ENCODE assay signal across 18 mouse cellular contexts in genomic region chr1:152831003-152831402, GRCm38 (mm10). TPM values are rescaled to one million over a fixed set of nuclear protein-coding genes. Genes with fewer than 3 reads are reported as not detected.
DNase-seq lines count a peak whose midpoint lies in the region; ATAC-seq lines count a peak whose summit lies in the region.
"Had no signal": no experiment of that assay in that cellular context is flagged by ENCODE, and none has a peak within 500 bp of the region (broad histone marks: within the 10 kb centered on the region; RNA-seq: fewer than 3 reads in every experiment).

No protein-coding gene starts in this region.

- H3K4me3 ChIP-seq in hindbrain, embryonic 16.5 days (ENCODE audit: low read length): no peak overlapping the region
- no peak overlapping the region for H3K4me3 ChIP-seq in hindbrain, embryonic 13.5 days
- H3K4me3 ChIP-seq: embryonic facial prominence, embryonic 12.5 days; liver, embryonic 13.5 days; neural tube, embryonic 12.5 days had no signal

- peaks cover 2% of the 10 kb centered on the region for H3K36me3 ChIP-seq in hindbrain, embryonic 16.5 days (ENCODE audit: control insufficient read depth, insufficient read depth, low read length)
- peaks cover 6% of the 10 kb centered on the region; the same call in 1 of the 2 replicates for H3K36me3 ChIP-seq in hindbrain, embryonic 13.5 days
- H3K36me3 ChIP-seq: embryonic facial prominence, embryonic 12.5 days had no signal

- no peak overlapping the region for H3K27ac ChIP-seq in hindbrain, embryonic 16.5 days (ENCODE audit: low read depth, low read length)
- no peak overlapping the region for H3K27ac ChIP-seq in hindbrain, embryonic 13.5 days
- H3K27ac ChIP-seq: embryonic facial prominence, embryonic 12.5 days; liver, embryonic 13.5 days; neural tube, embryonic 12.5 days had no signal

- DNase-seq in brain, adult 2 months (ENCODE audit: low read depth, low spot score): peak; percentile 92
- DNase-seq in frontal cortex, postnatal 36 days (ENCODE audit: low spot score in 2 of 2): peak; percentile 62 to 76
- peak; percentile 64 to 66 for DNase-seq in left cerebral cortex, postnatal 14 days (ENCODE audit: low spot score in 2 of 2)
- DNase-seq in embryo, embryonic 10.5 days (ENCODE audit: low spot score): no peak
- DNase-seq in kidney, postnatal 36 days: no peak
- DNase-seq: cerebellum, postnatal 14 days; heart, postnatal 4 days; liver, embryonic 13.5 days; lung, postnatal 10 days; midbrain, embryonic 14.5 days; retina, postnatal 1 day; thymus, postnatal 14 days had no signal

- 73% methylated on average over 8 of the region's 8 CpGs for WGBS in hindbrain, embryonic 16.5 days
- 82% methylated on average over 8 of the region's 8 CpGs for WGBS in hindbrain, embryonic 13.5 days

- ATAC-seq in hindbrain, embryonic 16.5 days: peak; percentile 38; the same call in 1 of the 2 replicates
- ATAC-seq in hindbrain, embryonic 13.5 days (ENCODE audit: low FRiP score): no peak
- ATAC-seq: CD4-positive, CD25-positive, alpha-beta regulatory T cell, adult 4 months; intestine, postnatal 0 days had no signal

- H3K9ac ChIP-seq in hindbrain, embryonic 16.5 days (ENCODE audit: low read depth, low read length): no peak overlapping the region
- H3K9ac ChIP-seq in hindbrain, embryonic 13.5 days: no peak overlapping the region
- H3K9ac ChIP-seq: embryonic facial prominence, embryonic 12.5 days; liver, embryonic 13.5 days; neural tube, embryonic 12.5 days had no signal

- no peak overlapping the region for H3K4me2 ChIP-seq in hindbrain, embryonic 16.5 days (ENCODE audit: low read length)
- H3K4me2 ChIP-seq in hindbrain, embryonic 13.5 days: no peak overlapping the region
- H3K4me2 ChIP-seq: embryonic facial prominence, embryonic 12.5 days; liver, embryonic 13.5 days; neural tube, embryonic 12.5 days had no signal

- H3K9me3 ChIP-seq in hindbrain, embryonic 16.5 days (ENCODE audit: control insufficient read depth, low read length): no peaks in the 10 kb centered on the region
- H3K9me3 ChIP-seq in hindbrain, embryonic 13.5 days: no peaks in the 10 kb centered on the region
- H3K9me3 ChIP-seq: embryonic facial prominence, embryonic 12.5 days; liver, embryonic 13.5 days; neural tube, embryonic 12.5 days had no signal

- intact Hi-C loops in left cerebral cortex, postnatal 14 days (cut with DNase I): loop anchor here (5.0 kb wide), 1 partner anchor 49 kb away; no protein-coding TSS in a partner anchor

- no peaks in the 10 kb centered on the region for H3K4me1 ChIP-seq in hindbrain, embryonic 16.5 days (ENCODE audit: control insufficient read depth, insufficient read depth, low read depth, low read length)
- H3K4me1 ChIP-seq in hindbrain, embryonic 13.5 days (replicated peaks): peaks cover 5% of the 10 kb centered on the region; the same call in 1 of the 2 replicates
- H3K4me1 ChIP-seq: liver, embryonic 13.5 days; neural tube, embryonic 12.5 days had no signal

- no peaks in the 10 kb centered on the region for H3K27me3 ChIP-seq in hindbrain, embryonic 16.5 days (replicated peaks; ENCODE audit: control insufficient read depth, insufficient read depth, low read length)
- H3K27me3 ChIP-seq in hindbrain, embryonic 13.5 days: no peaks in the 10 kb centered on the region
- H3K27me3 ChIP-seq: embryonic facial prominence, embryonic 12.5 days; liver, embryonic 13.5 days; neural tube, embryonic 12.5 days had no signal

RNA-seq across cellular contexts. Expression of gene Ncf2, which starts 31.0 kb away (rescaled TPM):
- 2.7 and 2.9 TPM in 2 replicates for polyA plus RNA-seq in hindbrain, embryonic 16.5 days (2015; fragmentation: Nextera tagmentation; extraction: Ambion mirVana)
- 2.5 and 3.4 TPM in 2 replicates for polyA plus RNA-seq in hindbrain, embryonic 13.5 days (2015; fragmentation: Nextera tagmentation; extraction: Ambion mirVana)
- total RNA-seq in left cerebral cortex, postnatal 14 days (2021): 1 to 10 TPM; 3.4 to 3.9 TPM

Comparison
In these comparisons a context has a peak if more than half of its experiments do, and no peak if none do; other contexts are left out.
1. DNase-seq: peak in brain, adult 2 months (single experiment), frontal cortex, postnatal 36 days (2 of 2) and left cerebral cortex, postnatal 14 days (2 of 2); none in embryo, embryonic 10.5 days (single experiment) and kidney, postnatal 36 days (0 of 2).